Mouse (Mus musculus) cortical plate, adult 2 months (tissue): ENCODE data around the gene Gm36864.

Experiments
- CTCF ChIP-seq: fragments of 200-500 bp; IDR thresholded peaks from 2 replicates; pipeline ENCODE4 v1.5.1; 2011; ENCODE audit warnings: mild to moderate bottlenecking, control low read depth, low read length; ENCODE audit not compliant: insufficient read depth; ENCODE audit errors: extremely low read depth
- POLR2A ChIP-seq: fragments of 200-500 bp; IDR thresholded peaks from 2 replicates; pipeline ENCODE4 v1.6.1; 2011; ENCODE audit warnings: mild to moderate bottlenecking, low read length, control low read depth; ENCODE audit not compliant: insufficient read depth; ENCODE audit errors: extremely low read depth

- no peak for TF ChIP-seq POLR2A
- TF ChIP-seq CTCF = no peak
These were observed 20.3 kb upstream of the Gm36864 start, which contains the start of gene Klk1b5 for GRCm38 (mm10) chr7:44215645-44216044.
